27 mouse cellular contexts compared by ENCODE assay signal in genomic region chr15:43607700-43608099, GRCm38 (mm10).
"Had no signal": no experiment of that assay in that cellular context is flagged by ENCODE, and none has a peak within 500 bp of the region (broad histone marks: within the 10 kb centered on the region; RNA-seq: fewer than 3 reads in every experiment).

No protein-coding gene starts in this region.

- ATAC-seq: hindbrain, embryonic 16.5 days; inflammation-experienced regulatory T-cells, adult 6 months; intestine, embryonic 15.5 days; intestine, postnatal 0 days had no signal

- H3K27ac ChIP-seq: gastrocnemius, adult 2 months; heart, adult 2 months; hindbrain, embryonic 10.5 days; hindbrain, embryonic 12.5 days; hindbrain, embryonic 14.5 days; intestine, embryonic 15.5 days; layer of hippocampus, adult 2 months; left cerebral cortex, adult 2 months; limb, embryonic 10.5 days; limb, embryonic 12.5 days; liver, embryonic 13.5 days; liver, embryonic 15.5 days had no signal

- H3K4me1 ChIP-seq: hindbrain, embryonic 10.5 days; hindbrain, embryonic 12.5 days; intestine, embryonic 15.5 days; limb, embryonic 10.5 days; limb, embryonic 12.5 days; liver, embryonic 13.5 days; liver, embryonic 15.5 days had no signal

- H3K9ac ChIP-seq: hindbrain, embryonic 12.5 days; hindbrain, embryonic 14.5 days; intestine, embryonic 15.5 days; limb, embryonic 12.5 days; liver, embryonic 13.5 days; liver, embryonic 15.5 days had no signal

- H3K27me3 ChIP-seq: hindbrain, embryonic 12.5 days; intestine, embryonic 15.5 days; limb, embryonic 12.5 days; liver, embryonic 13.5 days; liver, embryonic 15.5 days had no signal

- DNase-seq: gastrocnemius, adult 2 months; gastrocnemius, postnatal 10 days; gastrocnemius, postnatal 25 days; heart, adult 2 months; heart, postnatal 10 days; heart, postnatal 4 days; kidney, adult 18-20 months; kidney, adult 8-10 months; kidney, postnatal 10 days; kidney, postnatal 25 days; kidney, postnatal 4 days; liver; liver, embryonic 13.5 days had no signal

- H3K4me2 ChIP-seq: heart, embryonic 11.5 days; hindbrain, embryonic 12.5 days; hindbrain, embryonic 14.5 days; intestine, embryonic 15.5 days; limb, embryonic 12.5 days; liver, embryonic 11.5 days; liver, embryonic 13.5 days; liver, embryonic 15.5 days had no signal

- H3K9me3 ChIP-seq: hindbrain, embryonic 10.5 days; hindbrain, embryonic 12.5 days; intestine, embryonic 15.5 days; limb, embryonic 10.5 days; limb, embryonic 12.5 days; liver, embryonic 13.5 days; liver, embryonic 15.5 days had no signal

- H3K4me3 ChIP-seq: gastrocnemius, adult 2 months; heart, adult 2 months; hindbrain, embryonic 10.5 days; hindbrain, embryonic 12.5 days; intestine, embryonic 15.5 days; layer of hippocampus, adult 2 months; left cerebral cortex, adult 2 months; limb, embryonic 10.5 days; limb, embryonic 12.5 days; liver, embryonic 13.5 days; liver, embryonic 15.5 days had no signal

- H3K36me3 ChIP-seq: hindbrain, embryonic 10.5 days; hindbrain, embryonic 12.5 days; intestine, embryonic 15.5 days; limb, embryonic 10.5 days; limb, embryonic 12.5 days; liver, embryonic 13.5 days; liver, embryonic 15.5 days had no signal
